Mouse (Mus musculus) bone marrow macrophage, adult 2 months (primary cell): ENCODE measurements at regions not wholly inside any gene's neighbourhood (a gene's known extent, or its start where the extent isn't known, plus 50 kb on each side); places are given as distances from the start of the nearest gene placed in this dataset.

Source experiments
- CTCF ChIP-seq: IDR thresholded peaks from 2 replicates; pipeline ENCODE4 v1.5.1; 2012; ENCODE audit warnings: low read depth, mild to moderate bottlenecking, low read length, moderate library complexity
- POLR2A ChIP-seq: IDR thresholded peaks from 2 replicates; pipeline ENCODE4 v1.6.1; 2012; ENCODE audit warnings: mild to moderate bottlenecking, low read depth, low read length, borderline replicate concordance

DNA sequence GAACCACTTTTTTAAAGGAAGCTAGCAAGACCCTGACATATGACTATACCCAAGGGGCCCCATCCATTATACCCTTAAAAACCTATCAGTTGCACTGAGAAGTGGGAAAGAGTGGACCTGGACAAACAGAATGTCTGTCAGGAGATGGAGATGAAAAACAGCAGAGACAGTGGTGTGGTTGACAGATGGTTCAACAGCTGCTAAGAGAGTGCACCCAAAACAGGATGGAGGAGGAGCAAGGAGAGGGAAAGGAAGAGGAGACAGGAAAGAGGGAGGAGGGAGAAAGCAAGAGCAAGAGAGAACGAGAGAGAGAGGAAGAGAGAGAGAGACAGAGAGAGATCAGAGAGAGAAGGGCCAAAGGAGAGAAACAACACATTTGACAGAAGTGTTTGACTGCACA, 292.8 kb upstream of the Zmiz1 start:
- TF ChIP-seq CTCF (no peak), POLR2A (no peak)
